Mouse (Mus musculus) liver, adult 2 months (tissue): ENCODE measurements around the gene Rhbg. TPM values are rescaled to one million over a fixed set of nuclear protein-coding genes. Genes with fewer than 3 reads are reported as not detected.

Source experiments
- DNase-seq: peaks from one replicate; pipeline ENCODE4 v3.0.0-alpha.2; 2011; ENCODE audit warnings: low read depth, low spot score; ENCODE audit errors: extremely low read depth
- H3K27ac ChIP-seq: fragments of 200-500 bp; replicated peaks from 2 replicates; pipeline ENCODE4 v1.5.1; 2012; ENCODE audit warnings: low read depth, mild to moderate bottlenecking, control low read depth, inconsistent platforms, low read length; ENCODE audit not compliant: insufficient read depth
- H3K27me3 ChIP-seq: fragments of 200-500 bp; 2 replicates; pipeline ENCODE4 v1.6.1; 2012; ENCODE audit warnings: mild to moderate bottlenecking, moderate library complexity, low read length, inconsistent platforms; ENCODE audit not compliant: control insufficient read depth, insufficient read depth
- H3K36me3 ChIP-seq: fragments of 200-500 bp; 2 replicates; pipeline ENCODE4 v1.6.1; 2012; ENCODE audit warnings: low read length, inconsistent platforms; ENCODE audit not compliant: control insufficient read depth, insufficient read depth
- H3K4me1 ChIP-seq: fragments of 200-500 bp; 2 replicates; pipeline ENCODE4 v1.6.1; 2011; ENCODE audit warnings: low read length; ENCODE audit not compliant: control insufficient read depth, insufficient read depth
- H3K4me3 ChIP-seq: fragments of 200-500 bp; 2 replicates; pipeline ENCODE4 v1.5.1; 2011; ENCODE audit warnings: low read depth, mild to moderate bottlenecking, control low read depth, low read length, moderate library complexity; ENCODE audit not compliant: insufficient read depth
- H3K79me2 ChIP-seq: fragments of 200-500 bp; 2 replicates; pipeline ENCODE4 v1.6.1; 2012; ENCODE audit warnings: inconsistent platforms, mild to moderate bottlenecking, low read length, moderate library complexity; ENCODE audit not compliant: control insufficient read depth, insufficient read depth
- H3K9ac ChIP-seq: fragments of 200-500 bp; 2 replicates; pipeline ENCODE4 v1.6.1; 2012; ENCODE audit warnings: low read depth, mild to moderate bottlenecking, control low read depth, inconsistent platforms, low read length
- CTCF ChIP-seq: fragments of 200-500 bp; IDR thresholded peaks from 2 replicates; pipeline ENCODE4 v1.5.1; 2011; ENCODE audit warnings: low read depth, low read length, control low read depth
- POLR2A ChIP-seq: fragments of 200-500 bp; IDR thresholded peaks from 2 replicates; pipeline ENCODE4 v1.6.1; 2011; ENCODE audit warnings: low read length, control low read depth; ENCODE audit not compliant: insufficient read depth; ENCODE audit errors: extremely low read depth
- WGBS: fragments of 180-500 bp; shearing (Covaris S2); methylation state at CpG from one replicate; pipeline ENCODE4 v1.1.7; 2018; 5-methylcytosine and 5-hydroxymethylcytosine counted together
- polyA plus RNA-seq: library from polyadenylated mRNA; depleted of rRNA; stranded (reverse); fragments of >200 nt; gene quantifications from 2 replicates; pipeline ENCODE4 v1.2.3, GENCODE M21; 2012
- total RNA-seq: library from RNA; depleted of rRNA; stranded (reverse); fragments of >200 nt; gene quantifications from 2 replicates; pipeline ENCODE4 v1.2.3, GENCODE M21; 2014

The Rhbg gene
- total and polyA plus RNA-seq, 2 experiments: 24.6 to 30.5 TPM

GRCm38 (mm10) chr3:88234041-88234440 lies 20.5 kb downstream of the Rhbg start:
- no peak overlapping the region for H3K27ac ChIP-seq
- 64% methylated on average over 8 of the region's 8 CpGs for WGBS
- no peaks in the 10 kb centered on the region for H3K36me3 ChIP-seq
- peaks cover under 1% of the 10 kb centered on the region; the same call in 1 of the 2 replicates for H3K27me3 ChIP-seq
- no peak overlapping the region for H3K4me3 ChIP-seq
- no peaks in the 10 kb centered on the region for H3K4me1 ChIP-seq
- H3K79me2 ChIP-seq: no peaks in the 10 kb centered on the region
- H3K9ac ChIP-seq: no peak overlapping the region
- TF ChIP-seq CTCF: no peak
- no peak for TF ChIP-seq POLR2A
- no peak for DNase-seq

GRCm38 (mm10) chr3:88232851-88233649 lies 21.5 kb downstream of the Rhbg start:
- H3K4me1 ChIP-seq: no peaks in the 10 kb centered on the region
- no peak overlapping the region for H3K27ac ChIP-seq
- H3K79me2 ChIP-seq: no peaks in the 10 kb centered on the region
- no peak overlapping the region for H3K9ac ChIP-seq
- 47% methylated on average over 7 of the region's 7 CpGs for WGBS
- no peak overlapping the region for H3K4me3 ChIP-seq
- TF ChIP-seq CTCF: no peak
- no peak for TF ChIP-seq POLR2A
- H3K27me3 ChIP-seq: peaks cover 2% of the 10 kb centered on the region; the same call in 1 of the 2 replicates
- DNase-seq: no peak
- no peaks in the 10 kb centered on the region for H3K36me3 ChIP-seq

- Histone ChIP-seq H3K4me3 (no peak overlapping the region), H3K79me2 (no peaks in the 10 kb centered on the region), H3K9ac (no peak overlapping the region), H3K27me3 (peaks cover 2% of the 10 kb centered on the region; the same call in 1 of the 2 replicates), H3K4me1 (no peaks in the 10 kb centered on the region), H3K27ac (no peak overlapping the region), H3K36me3 (no peaks in the 10 kb centered on the region)
- TF ChIP-seq CTCF (no peak), POLR2A (no peak)
- WGBS: 78% methylated on average over 7 of the region's 7 CpGs
- no peak for DNase-seq
These were observed 22.2 kb downstream of the Rhbg start for GRCm38 (mm10) chr3:88232301-88232702.

GRCm38 (mm10) chr3:88231061-88231641 lies 23.4 kb downstream of the Rhbg start:
- DNase-seq: no peak
- Histone ChIP-seq H3K27ac (no peak overlapping the region), H3K4me1 (no peaks in the 10 kb centered on the region), H3K4me3 (no peak overlapping the region), H3K9ac (no peak overlapping the region), H3K79me2 (no peaks in the 10 kb centered on the region), H3K27me3 (peaks cover 2% of the 10 kb centered on the region; the same call in 1 of the 2 replicates), H3K36me3 (no peaks in the 10 kb centered on the region)
- TF ChIP-seq CTCF: no peak
- WGBS: 70% methylated on average over 1 of the region's 1 CpGs

GRCm38 (mm10) chr3:88230262-88231047 lies 24.1 kb downstream of the Rhbg start:
- Histone ChIP-seq H3K4me1 (no peaks in the 10 kb centered on the region), H3K79me2 (no peaks in the 10 kb centered on the region), H3K27me3 (peaks cover 2% of the 10 kb centered on the region; the same call in 1 of the 2 replicates), H3K27ac (no peak overlapping the region), H3K36me3 (no peaks in the 10 kb centered on the region), H3K4me3 (no peak overlapping the region), H3K9ac (no peak overlapping the region)
- DNase-seq: no peak
- TF ChIP-seq POLR2A (no peak), CTCF (no peak)
- WGBS: 51% methylated on average over 17 of the region's 17 CpGs
